Mouse (Mus musculus) bone marrow, adult 2 months (tissue): Measurements from ENCODE around the gene Ccr1l1.

Experiments
- CTCF ChIP-seq: fragments of 200-500 bp; IDR thresholded peaks from 2 replicates; pipeline ENCODE4 v1.5.1; 2011; ENCODE audit warnings: low read length, control low read depth; ENCODE audit not compliant: control insufficient read depth, insufficient read depth
- POLR2A ChIP-seq: fragments of 200-500 bp; IDR thresholded peaks from 2 replicates; pipeline ENCODE4 v1.6.1; 2011; ENCODE audit warnings: low read depth, mild to moderate bottlenecking, control low read depth, low read length, borderline replicate concordance; ENCODE audit not compliant: control insufficient read depth

- TF ChIP-seq CTCF: no peak
- TF ChIP-seq POLR2A: no peak
Observed at GRCm38 (mm10) chr9:123935346-123935745, 42.9 kb downstream of the Ccr1l1 start.
